Mouse (Mus musculus) liver, embryonic 11.5 days (tissue): ENCODE measurements around the gene Sbno1. TPM values are rescaled to one million over a fixed set of nuclear protein-coding genes. Genes with fewer than 3 reads are reported as not detected.
A peak's percentile ranks its signal among the peaks of the same experiment; 100 is the strongest.

Source experiments
- ATAC-seq: fragments of 200-750 bp; cut with Nextera tagmentation; replicated peaks from 2 replicates; pipeline ENCODE4 v1.8.0; 2017; ENCODE audit warnings: moderate number of reproducible peaks, mild to moderate bottlenecking, moderate TSS enrichment, moderate library complexity; ENCODE audit not compliant: low FRiP score
- DNase-seq: peaks from one replicate; pipeline ENCODE4 v3.0.0-alpha.2; 2017; ENCODE audit warnings: low spot score
- H3K27ac ChIP-seq: fragments of 300-500 bp; sonication (generic); 2 replicates; pipeline ENCODE4 v1.5.1; 2014; ENCODE audit warnings: mild to moderate bottlenecking, low read depth, low read length, control low read depth
- H3K27me3 ChIP-seq: fragments of 300-500 bp; sonication (generic); replicated peaks from 2 replicates; pipeline ENCODE4 v1.6.1; 2014; ENCODE audit warnings: low read length, mixed read lengths; ENCODE audit not compliant: control insufficient read depth, insufficient read depth
- H3K36me3 ChIP-seq: fragments of 300-500 bp; sonication (generic); 2 replicates; pipeline ENCODE4 v1.6.1; 2014; ENCODE audit warnings: mild to moderate bottlenecking, low read length, moderate library complexity, mixed read lengths; ENCODE audit not compliant: control insufficient read depth, insufficient read depth
- H3K4me1 ChIP-seq: fragments of 300-500 bp; sonication (generic); replicated peaks from 2 replicates; pipeline ENCODE4 v1.6.1; 2014; ENCODE audit warnings: low read length, mixed read lengths; ENCODE audit not compliant: control insufficient read depth, insufficient read depth
- H3K4me2 ChIP-seq: fragments of 300-500 bp; sonication (generic); 2 replicates; pipeline ENCODE4 v1.6.1; 2014; ENCODE audit warnings: mild to moderate bottlenecking, control low read depth, moderate library complexity
- H3K4me3 ChIP-seq: fragments of 300-500 bp; sonication (generic); 2 replicates; pipeline ENCODE4 v1.5.1; 2014; ENCODE audit warnings: low read depth, low read length, control low read depth
- H3K9ac ChIP-seq: fragments of 300-500 bp; sonication (generic); 2 replicates; pipeline ENCODE4 v1.6.1; 2014; ENCODE audit warnings: low read depth, low read length, control low read depth
- H3K9me3 ChIP-seq: fragments of 300-500 bp; sonication (generic); 2 replicates; pipeline ENCODE4 v1.6.1; 2016; ENCODE audit warnings: low read length, inconsistent platforms, mixed read lengths; ENCODE audit not compliant: control insufficient read depth
- WGBS: fragments of 180-500 bp; shearing (Covaris S2); extraction: QIAGEN DNeasy Blood & Tissue Kit; methylation state at CpG from one replicate; pipeline ENCODE4 v1.1.7; 2014; 5-methylcytosine and 5-hydroxymethylcytosine counted together
- polyA plus RNA-seq: library from polyadenylated mRNA; unstranded; fragments of >200 nt; fragmentation: Nextera tagmentation; extraction: Ambion mirVana; gene quantifications from 2 replicates; pipeline ENCODE4 v1.2.1, GENCODE M21; 2014

Gene Sbno1
- polyA plus RNA-seq, 1 experiment from 2014 or later: 86.4 TPM

- Histone ChIP-seq H3K27ac (peak overlapping the region; percentile 97), H3K9me3 (no peaks in the 10 kb centered on the region), H3K27me3 (no peaks in the 10 kb centered on the region), H3K4me3 (peak overlapping the region; percentile 96), H3K4me2 (peak overlapping the region; percentile 83), H3K36me3 (peaks cover 39% of the 10 kb centered on the region), H3K4me1 (peaks cover 53% of the 10 kb centered on the region), H3K9ac (peak overlapping the region; percentile 94)
- DNase-seq (peak; percentile 80), ATAC-seq (peak; percentile 87)
- 1% methylated on average over 15 of the region's 15 CpGs for WGBS
Measured at GRCm38 (mm10) chr5:124446301-124446881, 20.6 kb upstream of the Sbno1 start.

- ATAC-seq: peak; percentile 53
- Histone ChIP-seq H3K36me3 (peaks cover 33% of the 10 kb centered on the region), H3K4me3 (peak overlapping the region; percentile 96), H3K9me3 (no peaks in the 10 kb centered on the region), H3K9ac (peak overlapping the region; percentile 94), H3K27ac (peak overlapping the region; percentile 97), H3K27me3 (no peaks in the 10 kb centered on the region), H3K4me1 (peaks cover 47% of the 10 kb centered on the region), H3K4me2 (peak overlapping the region; percentile 83)
- under 1% methylated on average over 34 of the region's 77 CpGs for WGBS
- peak; percentile 75 for DNase-seq
Measured at GRCm38 (mm10) chr5:124445621-124446293, 20.0 kb upstream of the Sbno1 start.

- no peaks in the 10 kb centered on the region for H3K9me3 ChIP-seq
- 6% methylated on average over 46 of the region's 66 CpGs for WGBS
- peak; percentile 82 for DNase-seq
- H3K4me2 ChIP-seq: peak overlapping the region; percentile 83
- H3K4me1 ChIP-seq: peaks cover 38% of the 10 kb centered on the region
- peak overlapping the region; percentile 94 for H3K9ac ChIP-seq
- peak overlapping the region; percentile 96 for H3K4me3 ChIP-seq
- H3K27me3 ChIP-seq: no peaks in the 10 kb centered on the region
- ATAC-seq: peak; percentile 80
- H3K27ac ChIP-seq: peak overlapping the region; percentile 97
- peaks cover 25% of the 10 kb centered on the region for H3K36me3 ChIP-seq
Measured at GRCm38 (mm10) chr5:124444661-124445561, 19.1 kb upstream of the Sbno1 start.

- peak overlapping the region; percentile 96; the same call in 1 of the 2 replicates for H3K4me3 ChIP-seq
- ATAC-seq (no peak), DNase-seq (no peak)
- peak overlapping the region; percentile 83 for H3K4me2 ChIP-seq
- peak overlapping the region; percentile 97 for H3K27ac ChIP-seq
- H3K36me3 ChIP-seq: peaks cover 21% of the 10 kb centered on the region
- peak overlapping the region; percentile 94 for H3K9ac ChIP-seq
- H3K27me3 ChIP-seq: no peaks in the 10 kb centered on the region
- peaks cover 32% of the 10 kb centered on the region for H3K4me1 ChIP-seq
- WGBS: 62% methylated on average over 3 of the region's 3 CpGs
- no peaks in the 10 kb centered on the region for H3K9me3 ChIP-seq
Measured at GRCm38 (mm10) chr5:124444208-124444607, 18.4 kb upstream of the Sbno1 start.

GRCm38 (mm10) chr5:124442628-124443027 is 16.8 kb upstream of the Sbno1 start:
- H3K4me2 ChIP-seq: peak overlapping the region; percentile 42
- no peak for DNase-seq
- no peak overlapping the region for H3K4me3 ChIP-seq

GRCm38 (mm10) chr5:124440094-124440701 is 14.4 kb upstream of the Sbno1 start:
- H3K36me3 ChIP-seq: peaks cover 2% of the 10 kb centered on the region; the same call in 1 of the 2 replicates
- H3K9me3 ChIP-seq: no peaks in the 10 kb centered on the region
- WGBS: under 1% methylated on average over 30 of the region's 30 CpGs
- no peak for DNase-seq
- peak overlapping the region; percentile 95 for H3K27ac ChIP-seq
- H3K27me3 ChIP-seq: no peaks in the 10 kb centered on the region
- peak overlapping the region; percentile 88 for H3K4me2 ChIP-seq
- peaks cover 15% of the 10 kb centered on the region for H3K4me1 ChIP-seq
- peak overlapping the region; percentile 90 for H3K4me3 ChIP-seq
- peak; percentile 35 for ATAC-seq
- peak overlapping the region; percentile 95 for H3K9ac ChIP-seq

More at GRCm38 (mm10) chr5:124442628-124443027, 16.8 kb upstream of the Sbno1 start:
- 52% methylated on average over 2 of the region's 2 CpGs for WGBS
- Histone ChIP-seq H3K4me1 (peaks cover 24% of the 10 kb centered on the region), H3K36me3 (peaks cover 8% of the 10 kb centered on the region), H3K9me3 (no peaks in the 10 kb centered on the region), H3K9ac (no peak overlapping the region), H3K27me3 (no peaks in the 10 kb centered on the region), H3K27ac (peak overlapping the region; percentile 46; the same call in 1 of the 2 replicates)
- no peak for ATAC-seq

- ATAC-seq: peak; percentile 96
- H3K4me3 ChIP-seq: peak within 1 kb of the TSS; percentile 90
- WGBS: under 1% methylated on average over 34 of the region's 34 CpGs
- H3K27ac ChIP-seq: peak within 1 kb of the TSS; percentile 95
- peak within 1 kb of the TSS; percentile 88 for H3K4me2 ChIP-seq
- H3K9me3 ChIP-seq: no peaks in the 10 kb centered on the region
- peak; percentile 93 for DNase-seq
- H3K4me1 ChIP-seq: peaks cover 12% of the 10 kb centered on the region
- H3K36me3 ChIP-seq: peaks cover 2% of the 10 kb centered on the region; the same call in 1 of the 2 replicates
- peak within 1 kb of the TSS; percentile 95 for H3K9ac ChIP-seq
- no peaks in the 10 kb centered on the region for H3K27me3 ChIP-seq
Measured at GRCm38 (mm10) chr5:124439447-124440093, 13.8 kb upstream of the Sbno1 start, which contains the start of gene Kmt5a. Kmt5a (plus strand) TSS chr5:124439930.
